Mouse (Mus musculus) small intestine, adult 2 months (tissue): ENCODE measurements around the gene Wif1.

Experiments used
- CTCF ChIP-seq: fragments of 200-500 bp; IDR thresholded peaks from 2 replicates; pipeline ENCODE4 v1.5.1; 2012; ENCODE audit warnings: low read depth, mild to moderate bottlenecking, control low read depth, inconsistent platforms, low read length, moderate library complexity, mixed read lengths; ENCODE audit not compliant: insufficient replicate concordance, insufficient read length; ENCODE audit errors: extremely low read depth
- POLR2A ChIP-seq: fragments of 200-500 bp; IDR thresholded peaks from 2 replicates; pipeline ENCODE4 v1.6.1; 2012; ENCODE audit warnings: low read depth, mild to moderate bottlenecking, control low read depth, inconsistent platforms, low read length, moderate library complexity

DNA sequence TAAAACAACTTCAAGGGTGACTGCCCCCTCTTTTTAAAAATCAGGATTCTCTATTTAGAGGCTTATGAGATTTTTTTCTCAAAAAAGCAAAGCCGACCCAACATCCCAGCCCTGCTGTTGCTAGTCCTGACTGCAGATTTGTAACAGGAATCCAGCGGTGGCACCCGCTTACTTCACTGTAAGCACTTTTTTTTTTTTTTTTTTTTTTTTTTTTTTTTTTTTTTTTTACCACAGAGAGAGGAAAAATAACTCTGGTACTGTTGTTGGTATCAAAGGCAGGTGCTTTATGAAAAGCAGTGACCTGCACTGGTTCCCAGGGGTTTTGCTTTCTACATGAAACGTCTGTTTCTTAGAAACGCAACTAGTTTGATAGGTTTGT is 798 bp downstream of the Wif1 start:
- TF ChIP-seq CTCF (no peak), POLR2A (no peak)
